Mouse (Mus musculus): ENCODE results near the gene Tyw1.

Gene Tyw1

GRCm38 (mm10) chr5:130314926-130315325 lies 59.5 kb downstream of the Tyw1 start:
- no peak for DNase-seq (ENCODE audit: low spot score)

- DNase-seq (ENCODE audit: low spot score) = no peak
These were observed 60.9 kb downstream of the Tyw1 start for GRCm38 (mm10) chr5:130316321-130316720.

- DNase-seq (ENCODE audit: low spot score) = no peak
These were observed 64.4 kb downstream of the Tyw1 start for GRCm38 (mm10) chr5:130319783-130320182.

GRCm38 (mm10) chr5:130320485-130320884 lies 65.1 kb downstream of the Tyw1 start:
- DNase-seq (ENCODE audit: low spot score) = no peak

GRCm38 (mm10) chr5:130325486-130325885 lies 70.1 kb downstream of the Tyw1 start:
- DNase-seq (ENCODE audit: low spot score) = no peak

- no peak for DNase-seq (ENCODE audit: low spot score)
These were observed 72.3 kb downstream of the Tyw1 start for GRCm38 (mm10) chr5:130327615-130328263.

- DNase-seq (ENCODE audit: low spot score) = no peak
These were observed 72.9 kb downstream of the Tyw1 start for GRCm38 (mm10) chr5:130328366-130328765.

GRCm38 (mm10) chr5:130329889-130330288 lies 74.5 kb downstream of the Tyw1 start:
- no peak for DNase-seq (ENCODE audit: low spot score)

- DNase-seq (ENCODE audit: low spot score) = no peak
These were observed 75.4 kb downstream of the Tyw1 start for GRCm38 (mm10) chr5:130330801-130331200.

GRCm38 (mm10) chr5:130331206-130331605 lies 75.8 kb downstream of the Tyw1 start:
- no peak for DNase-seq (ENCODE audit: low spot score)

GRCm38 (mm10) chr5:130333566-130333965 lies 78.1 kb downstream of the Tyw1 start:
- no peak for DNase-seq (ENCODE audit: low spot score)

GRCm38 (mm10) chr5:130333971-130334370 lies 78.6 kb downstream of the Tyw1 start:
- DNase-seq (ENCODE audit: low spot score) = no peak

GRCm38 (mm10) chr5:130335462-130335861 lies 80.0 kb downstream of the Tyw1 start:
- no peak for DNase-seq (ENCODE audit: low spot score)

- no peak for DNase-seq (ENCODE audit: low spot score)
These were observed 85.2 kb downstream of the Tyw1 start for GRCm38 (mm10) chr5:130340656-130341055.

- DNase-seq (ENCODE audit: low spot score) = no peak
These were observed 89.6 kb downstream of the Tyw1 start for GRCm38 (mm10) chr5:130344999-130345398.

- DNase-seq (ENCODE audit: low spot score) = no peak
These were observed 90.5 kb downstream of the Tyw1 start for GRCm38 (mm10) chr5:130345871-130346270.

GRCm38 (mm10) chr5:130355223-130355622 lies 99.8 kb downstream of the Tyw1 start:
- no peak for DNase-seq (ENCODE audit: low spot score)

GRCm38 (mm10) chr5:130363111-130363510 lies 107.7 kb downstream of the Tyw1 start:
- DNase-seq (ENCODE audit: low spot score) = no peak

- no peak for DNase-seq (ENCODE audit: low spot score)
These were observed 108.4 kb downstream of the Tyw1 start for GRCm38 (mm10) chr5:130363773-130364172.

- no peak for DNase-seq (ENCODE audit: low spot score)
These were observed 112.8 kb downstream of the Tyw1 start for GRCm38 (mm10) chr5:130368236-130368635.

- no peak for DNase-seq (ENCODE audit: low spot score)
These were observed 113.8 kb downstream of the Tyw1 start, which contains the start of gene Caln1 for GRCm38 (mm10) chr5:130369237-130369636. TSS of gene Caln1 (plus strand) at chr5:130369455.

GRCm38 (mm10) chr5:130375411-130375810 lies 120.0 kb downstream of the Tyw1 start:
- DNase-seq (ENCODE audit: low spot score) = no peak

- no peak for DNase-seq (ENCODE audit: low spot score)
These were observed 128.9 kb downstream of the Tyw1 start, which contains the start of gene A330070K13Rik for GRCm38 (mm10) chr5:130384222-130384912. TSS of gene A330070K13Rik (minus strand) at chr5:130384631.

- no peak for DNase-seq (ENCODE audit: low spot score)
These were observed 131.0 kb downstream of the Tyw1 start for GRCm38 (mm10) chr5:130386418-130386817.
